Mouse (Mus musculus): ENCODE data around the gene Tmco4.
"Not testable (repeated sequence)": the region's sequence is repeated elsewhere in the genome, so short reads cannot be mapped to it uniquely, and the experiment has no call there.

The Tmco4 gene

DNA sequence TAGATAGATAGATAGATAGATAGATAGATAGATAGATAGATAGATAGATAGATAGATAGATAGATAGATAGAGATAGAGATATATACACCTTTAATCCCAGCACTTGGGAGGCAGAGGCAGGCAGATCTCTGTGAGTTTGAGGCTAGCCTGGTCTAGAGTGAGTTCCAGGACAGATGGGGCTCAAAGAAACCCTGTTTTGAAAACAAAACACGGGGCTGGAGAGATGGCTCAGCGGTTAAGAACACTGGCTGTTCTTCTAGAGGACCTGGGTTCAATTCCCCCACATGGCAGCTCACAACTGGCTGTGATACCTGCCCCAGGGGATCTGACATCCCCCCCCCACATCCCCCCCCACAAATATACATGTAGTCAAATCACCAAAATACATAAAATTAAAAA is 1.9 kb downstream of the Tmco4 start:
- DNase-seq: not testable (repeated sequence)

DNA sequence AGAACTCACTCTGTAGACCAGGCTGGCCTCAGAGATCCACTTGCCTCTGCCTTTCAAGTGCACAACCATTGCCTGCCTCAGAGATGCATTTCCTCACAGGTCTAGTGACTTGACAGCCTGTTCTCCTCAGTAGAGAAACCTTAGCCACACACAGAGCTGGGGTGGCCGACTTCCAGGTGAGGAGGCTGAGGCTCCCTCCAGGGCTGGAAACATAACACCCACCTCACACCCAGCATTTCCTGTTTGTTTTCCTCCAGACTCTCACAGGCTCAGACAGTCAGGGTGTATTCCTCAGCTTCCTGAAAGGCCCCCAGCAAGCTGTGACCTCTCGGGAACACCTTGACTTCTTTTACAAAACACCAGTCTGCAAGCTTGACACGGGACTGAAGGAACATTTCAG is 2.5 kb downstream of the Tmco4 start:
- DNase-seq: no peak

DNA sequence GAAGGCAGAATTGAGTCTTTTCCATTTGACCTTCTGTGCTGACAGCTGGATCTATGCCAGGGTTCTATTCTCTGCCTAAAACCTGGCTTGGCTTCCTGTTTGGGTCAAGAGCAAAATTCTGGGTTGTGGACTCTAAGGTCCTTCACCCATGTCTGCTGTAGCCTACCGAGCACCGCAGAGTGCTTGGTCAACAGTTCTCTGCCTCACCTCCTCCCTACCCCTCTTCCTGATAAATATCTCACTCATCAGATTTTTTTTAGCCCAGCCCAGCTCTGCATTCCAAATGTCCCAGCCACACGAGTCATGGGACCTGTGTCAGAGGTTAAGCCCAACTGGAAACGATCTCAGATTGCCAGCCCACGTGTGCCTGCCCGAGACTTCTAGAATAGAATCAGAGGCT is 3.4 kb downstream of the Tmco4 start:
- peak; percentile 94 for DNase-seq

DNA sequence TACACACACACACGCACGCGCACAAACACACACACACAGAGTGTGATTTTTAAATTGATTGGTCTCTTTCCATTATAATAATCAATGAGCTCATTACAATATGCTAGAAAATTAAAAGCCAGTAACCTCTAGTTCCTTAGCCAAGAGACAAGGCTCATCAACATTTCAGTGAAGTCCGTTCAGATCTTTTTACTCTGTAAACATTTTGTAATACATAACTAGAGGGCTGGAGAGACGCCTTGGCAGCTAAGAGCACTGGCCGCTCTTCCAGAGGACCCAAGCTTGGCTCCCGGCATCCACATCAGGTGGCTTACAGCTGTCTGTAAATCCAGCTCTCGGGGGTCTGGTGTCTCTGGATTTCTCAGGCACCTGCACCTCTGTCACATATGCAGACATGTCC is 7.3 kb downstream of the Tmco4 start:
- no peak for DNase-seq

DNA sequence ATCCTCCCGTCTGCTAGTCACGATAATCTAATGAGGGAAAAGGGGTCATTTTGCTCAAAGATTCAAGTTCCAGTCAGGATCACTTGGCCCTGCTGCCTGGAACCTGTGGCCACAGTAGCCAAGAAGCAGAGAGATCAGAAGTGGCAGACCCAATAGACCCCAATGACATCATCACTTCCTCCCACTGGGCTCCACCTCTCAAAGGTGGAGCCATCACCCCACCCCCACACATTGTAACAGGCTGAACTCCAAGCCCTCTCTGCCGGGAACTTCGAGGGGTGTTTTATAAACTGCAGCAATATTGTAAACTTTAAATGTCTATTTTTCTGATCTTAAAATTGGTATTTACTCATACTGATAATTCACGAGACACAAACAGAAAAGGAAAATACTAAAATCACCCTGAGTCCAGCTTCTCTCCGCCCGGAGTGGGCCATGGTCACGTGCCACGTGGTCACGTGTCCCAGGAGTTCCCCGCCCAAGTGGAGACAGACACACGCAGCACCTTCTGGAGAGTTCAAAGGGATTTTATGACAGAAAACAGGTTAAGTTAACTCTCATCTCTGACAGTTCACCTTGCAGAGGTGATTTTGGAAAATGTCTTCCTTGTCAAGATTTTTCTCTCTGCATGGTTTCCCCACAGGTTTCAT is 8.2 kb downstream of the Tmco4 start:
- DNase-seq: no peak

DNA sequence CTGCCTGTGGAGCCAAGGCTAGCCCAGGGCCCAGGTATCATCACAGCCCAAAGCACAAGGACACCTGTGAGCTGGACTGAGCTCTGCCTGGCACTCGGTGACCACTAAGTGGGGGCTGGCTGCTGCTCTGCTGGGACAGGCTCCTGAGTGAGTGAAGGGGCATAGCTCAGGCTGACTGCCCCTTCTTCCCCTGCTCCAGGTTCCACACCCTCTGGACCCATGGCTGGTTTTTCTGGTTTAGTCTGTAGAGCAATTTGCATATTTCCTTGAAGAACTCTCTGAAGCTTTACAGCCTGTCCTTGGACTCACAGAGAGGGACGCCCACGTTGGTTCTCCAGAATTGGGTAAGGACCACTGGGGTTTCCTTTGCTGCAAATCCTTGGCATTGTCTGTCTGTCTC is 10.7 kb downstream of the Tmco4 start:
- no peak for DNase-seq

DNA sequence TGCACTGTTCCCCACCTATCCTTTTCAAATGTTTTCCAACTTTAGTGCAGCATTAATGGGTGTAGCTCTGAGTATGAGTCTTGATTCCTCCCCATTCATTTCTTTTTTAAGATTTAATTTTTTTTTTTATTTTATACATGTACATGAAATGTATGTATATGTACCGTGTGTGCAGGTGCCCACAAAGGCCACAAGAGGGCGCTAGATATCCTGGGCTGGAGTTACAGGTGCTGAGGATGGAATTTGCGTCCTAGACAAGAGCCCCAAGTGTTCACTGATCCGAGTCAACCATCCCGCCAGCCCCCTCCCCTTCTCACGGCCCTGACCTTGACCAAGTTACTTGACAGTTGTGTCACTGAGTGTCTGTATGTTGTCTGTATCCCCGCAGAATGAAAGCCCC is 12.1 kb downstream of the Tmco4 start:
- DNase-seq: no peak

DNA sequence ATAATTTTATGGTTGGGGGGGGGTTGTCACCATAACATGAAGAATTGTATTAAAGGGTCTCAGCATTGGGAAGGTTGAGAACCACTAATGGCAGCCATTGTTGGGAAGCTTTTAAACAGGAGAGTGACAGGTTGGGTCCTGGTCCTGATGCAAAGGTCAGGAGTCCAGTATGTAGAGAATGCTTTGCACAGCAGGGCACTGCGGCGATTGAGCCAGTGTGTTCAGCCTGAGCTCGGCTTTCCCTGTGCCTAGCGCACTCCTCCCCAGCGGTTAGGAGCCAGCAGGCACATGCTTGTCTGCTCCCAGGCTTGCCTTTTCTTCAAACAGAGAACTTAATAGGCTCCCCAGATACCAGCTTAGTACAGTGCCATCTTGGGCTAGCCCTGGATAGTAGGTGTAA is 13.6 kb downstream of the Tmco4 start:
- no peak for DNase-seq

DNA sequence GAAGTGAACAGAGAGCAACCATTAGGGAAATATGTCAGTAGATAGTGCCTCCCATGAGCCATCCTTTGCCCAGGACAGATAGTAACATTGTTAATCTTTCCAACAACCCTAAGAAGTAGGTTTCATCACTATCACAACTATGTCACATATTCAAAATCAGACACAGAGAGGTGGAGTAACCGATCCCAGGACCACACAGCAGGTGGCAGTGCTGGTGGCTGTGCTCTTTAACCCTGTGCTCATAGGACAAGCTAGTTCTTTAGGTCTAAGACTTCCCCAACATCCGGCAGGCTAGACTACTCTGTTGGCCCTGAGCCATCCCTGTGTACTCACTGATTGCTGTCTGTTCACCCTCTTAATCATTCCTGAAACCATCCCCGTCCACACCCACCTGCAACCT is 21.7 kb downstream of the Tmco4 start:
- DNase-seq: no peak

DNA sequence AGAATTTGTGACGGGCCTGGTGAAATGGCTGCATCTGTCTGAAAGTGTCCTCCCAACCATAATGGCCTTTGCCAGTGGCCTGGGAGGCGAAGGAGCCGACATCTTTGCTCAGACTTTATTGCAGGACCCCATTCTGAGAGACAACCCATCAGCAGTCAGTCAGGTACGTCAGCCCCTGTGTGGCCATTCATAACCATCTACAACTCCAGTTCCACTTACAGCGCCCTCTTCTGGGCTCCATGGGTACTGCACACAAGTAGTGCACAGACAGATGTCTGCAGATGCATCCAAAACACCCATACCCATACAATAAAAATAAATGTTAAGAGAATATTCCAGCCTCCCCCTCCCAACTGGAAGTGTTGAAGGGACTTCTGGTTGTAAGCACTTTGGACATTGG is 23.7 kb downstream of the Tmco4 start:
- no peak for DNase-seq

DNA sequence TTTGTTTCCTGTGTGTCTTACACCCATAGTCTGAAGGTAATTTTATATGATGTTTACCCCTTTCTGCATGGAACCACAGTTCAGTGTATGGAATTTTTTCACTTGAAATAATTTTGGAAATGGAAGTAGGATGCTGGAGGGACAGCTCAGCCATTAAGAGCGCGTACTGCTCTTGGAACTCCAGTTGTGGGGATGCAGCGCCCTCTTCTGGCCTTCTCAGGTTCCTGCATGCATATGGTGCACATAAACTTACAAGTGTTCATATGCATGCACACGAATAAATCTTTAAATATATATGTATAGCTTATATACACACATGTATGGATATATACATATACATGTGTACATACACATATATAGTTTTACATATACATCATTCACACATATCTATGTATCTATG is 24.4 kb downstream of the Tmco4 start:
- no peak for DNase-seq

DNA sequence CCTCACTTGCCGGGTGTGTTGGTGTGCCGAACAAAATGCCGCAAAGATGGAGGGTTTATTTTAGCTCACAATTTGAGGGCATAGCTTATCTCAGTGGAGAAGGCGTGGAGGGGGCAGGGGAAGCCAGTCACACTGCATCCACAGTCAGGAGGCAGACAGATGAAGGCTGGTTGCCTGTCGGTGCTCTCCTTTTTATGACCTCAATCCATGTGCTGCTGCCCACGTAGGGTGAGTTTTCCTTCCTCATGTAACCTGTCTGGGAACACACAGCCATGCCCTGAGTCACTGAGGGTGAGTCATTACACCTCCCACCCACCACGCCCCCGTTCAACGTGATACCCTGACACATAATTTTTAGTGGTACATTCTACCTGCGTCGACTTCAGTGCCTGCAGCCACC is 25.9 kb downstream of the Tmco4 start:
- DNase-seq: no peak

DNA sequence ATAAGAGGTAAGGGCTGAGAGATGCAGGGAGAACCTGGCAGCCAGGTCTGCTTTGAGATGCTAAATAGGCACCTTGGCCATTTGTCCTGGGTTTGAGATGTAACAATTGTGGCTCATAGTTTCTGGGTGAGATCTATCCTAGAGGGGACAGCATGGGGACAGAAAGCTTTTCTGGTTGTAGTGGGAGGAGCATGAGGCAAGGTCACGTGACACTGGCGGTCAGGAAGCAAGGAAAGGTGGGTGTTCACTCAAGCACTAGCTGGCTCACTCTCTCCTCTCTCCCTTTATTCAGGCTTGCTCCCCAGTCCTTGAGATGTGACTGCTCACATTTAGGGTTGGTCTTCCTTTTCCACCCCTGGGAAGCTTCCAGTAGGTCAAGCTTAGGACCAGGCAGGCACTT is 28.3 kb downstream of the Tmco4 start:
- no peak for DNase-seq

DNA sequence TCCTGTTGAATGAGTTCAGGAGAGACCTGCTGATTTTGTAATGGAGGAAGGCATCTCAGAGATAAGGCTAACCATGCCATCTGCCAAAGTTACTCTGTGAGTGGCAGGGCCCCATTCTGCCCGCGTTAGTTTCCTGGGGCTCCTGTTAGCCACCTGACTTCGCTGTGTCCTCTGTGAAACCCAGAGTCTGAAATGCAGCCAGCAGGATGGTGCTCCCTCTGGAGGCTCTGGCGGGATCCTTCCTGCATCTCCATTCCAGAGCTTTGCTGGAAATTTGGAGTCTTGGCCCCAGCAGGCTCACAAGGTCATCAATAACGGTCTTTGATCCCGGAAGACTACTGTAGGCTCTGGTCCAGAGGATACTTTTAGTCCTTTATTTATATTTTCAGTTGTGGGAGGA is 28.7 kb downstream of the Tmco4 start:
- DNase-seq: peak; percentile 53

DNA sequence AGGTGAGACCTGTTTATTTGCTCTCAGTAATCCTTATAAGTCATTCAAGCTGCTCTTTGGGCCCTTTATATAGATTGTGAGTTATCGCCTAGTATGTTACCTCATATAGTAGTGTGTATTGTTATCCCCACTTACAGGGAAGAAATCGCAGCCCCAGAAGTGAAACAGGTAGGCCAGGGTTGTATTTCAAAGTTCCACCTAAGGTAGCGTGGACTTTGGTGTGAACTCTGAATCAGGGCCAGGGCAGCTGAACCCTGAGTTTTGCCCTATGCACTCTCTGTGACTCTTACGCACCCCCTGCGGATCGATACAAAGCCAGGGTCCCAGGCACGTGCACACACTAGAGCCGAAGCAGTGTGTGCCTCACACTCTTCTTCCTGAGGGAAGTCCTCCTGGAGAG is 31.4 kb downstream of the Tmco4 start:
- DNase-seq: peak; percentile 57

DNA sequence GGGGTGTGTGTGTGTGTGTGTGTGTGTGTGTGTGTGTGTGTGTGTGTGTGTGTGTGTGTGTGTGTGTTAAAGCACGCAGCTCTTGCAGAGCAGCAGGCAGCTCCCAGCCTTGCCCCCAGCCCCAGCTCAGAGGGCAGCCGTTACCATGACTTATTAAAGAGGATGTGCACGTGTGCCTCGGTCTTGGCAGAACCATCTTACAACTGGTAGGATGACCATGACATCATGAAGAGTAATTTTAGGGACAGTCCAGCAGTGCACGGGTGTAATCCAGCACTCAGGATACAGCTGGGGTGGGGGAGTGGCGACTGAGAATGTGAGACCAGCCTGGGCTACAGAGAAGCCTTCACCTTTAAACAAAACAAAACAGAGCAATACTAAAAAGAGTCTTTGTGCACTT is 32.5 kb downstream of the Tmco4 start:
- DNase-seq: no peak

DNA sequence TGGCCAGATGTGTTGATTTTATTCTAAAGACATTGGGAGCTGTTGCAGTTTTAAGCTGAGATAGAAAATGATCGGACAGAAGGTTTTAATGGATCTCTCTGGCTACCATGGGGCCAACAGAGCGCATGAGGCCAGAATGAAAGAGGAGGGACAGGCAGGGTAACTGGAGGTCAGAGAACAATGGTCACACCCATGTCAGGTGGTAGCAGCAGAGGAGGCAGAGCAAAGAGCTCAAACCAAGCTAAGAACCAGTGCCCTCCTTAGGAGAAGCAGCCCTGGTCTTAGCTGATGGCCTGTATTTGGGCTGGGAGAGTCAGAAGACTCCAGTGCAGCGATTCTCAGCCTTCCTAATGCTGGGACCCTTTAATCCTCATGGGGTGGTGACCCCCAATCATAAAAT is 34.7 kb downstream of the Tmco4 start:
- no peak for DNase-seq

DNA sequence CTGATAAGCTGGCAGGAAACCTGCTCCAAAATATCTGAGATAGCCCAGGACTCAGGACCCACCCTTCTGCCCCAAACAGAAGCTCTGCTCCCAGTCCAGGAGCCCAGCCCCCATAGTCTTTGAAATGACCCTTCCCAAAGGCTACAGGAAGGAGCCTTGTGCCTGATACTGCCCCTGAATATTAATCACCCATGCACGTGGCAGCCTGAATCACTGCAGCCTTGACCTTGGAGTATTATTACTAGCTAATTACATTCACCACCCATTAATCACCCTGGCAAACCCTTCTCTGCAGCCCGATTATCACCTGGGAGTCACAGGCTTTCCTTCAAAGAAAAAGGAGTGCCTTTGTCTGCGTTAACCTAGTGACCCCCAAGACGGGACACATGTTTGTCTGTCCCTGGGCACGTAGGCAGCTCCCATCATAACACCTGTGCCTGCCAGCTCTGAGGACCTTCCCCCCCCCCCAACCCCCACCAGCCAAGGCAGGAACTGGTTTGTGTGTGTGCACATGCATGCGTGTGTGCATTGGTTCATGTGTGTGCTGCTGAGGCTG is 35.4 kb downstream of the Tmco4 start:
- no peak for DNase-seq

DNA sequence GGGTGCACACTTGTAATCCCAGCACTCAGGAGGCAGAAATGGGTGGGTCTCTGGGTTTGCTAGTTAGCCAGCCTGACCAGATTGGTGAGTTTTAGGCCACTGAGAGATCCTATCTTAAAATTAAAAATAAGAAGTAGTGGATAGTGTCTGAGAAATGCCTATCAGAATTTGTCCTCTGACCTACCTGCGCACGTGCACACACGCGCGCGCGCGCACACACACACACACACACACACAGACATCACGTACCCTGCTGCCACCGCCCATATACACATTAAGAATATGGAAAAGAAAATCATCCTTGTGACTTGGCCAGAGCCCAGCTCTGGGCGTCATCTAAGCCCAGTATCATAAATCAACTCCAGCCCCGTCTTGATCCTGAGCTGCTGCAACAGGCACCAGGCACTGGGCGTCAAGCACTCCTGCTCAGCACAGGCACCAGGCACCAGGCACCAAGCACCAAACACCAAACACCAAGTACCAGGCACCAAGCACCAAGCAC is 38.6 kb downstream of the Tmco4 start:
- DNase-seq: no peak

DNA sequence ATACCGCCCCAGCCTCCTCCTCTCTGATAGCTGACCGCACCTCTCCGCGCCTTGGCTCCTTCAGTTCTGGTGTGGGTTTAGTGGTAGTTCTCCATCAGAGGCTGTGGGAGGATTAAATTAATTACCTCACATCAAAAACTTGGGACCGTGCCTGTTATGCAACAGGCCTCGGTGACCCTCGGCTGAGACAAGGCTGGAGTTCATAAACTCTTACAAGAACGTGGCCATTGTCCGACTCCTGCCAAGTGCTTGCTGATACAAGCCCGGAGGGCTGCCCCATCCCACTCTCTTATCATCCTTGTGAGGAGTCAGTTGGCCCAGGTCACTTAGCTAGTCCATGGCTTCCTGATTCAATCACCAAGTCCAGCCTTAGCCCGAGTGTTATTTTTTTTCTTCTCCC is 40.6 kb downstream of the Tmco4 start:
- no peak for DNase-seq

DNA sequence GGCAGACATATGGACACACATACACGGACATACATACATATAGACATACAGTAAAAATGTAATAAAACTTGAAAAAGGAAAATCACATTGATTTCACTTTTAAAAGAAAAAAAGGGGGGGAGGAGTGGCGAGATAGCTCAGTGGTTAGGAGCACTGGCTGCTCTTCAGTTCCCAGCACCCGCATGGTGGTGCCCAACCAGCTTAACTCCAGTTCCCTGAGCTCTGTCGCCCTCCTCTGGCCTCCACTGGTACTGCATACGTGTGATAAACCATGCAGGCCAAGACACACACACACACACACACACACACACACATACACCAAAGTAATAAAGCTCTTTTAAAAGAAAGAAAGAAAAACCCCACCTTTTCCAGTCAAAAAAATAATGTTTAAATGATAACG is 42.1 kb downstream of the Tmco4 start:
- no peak for DNase-seq

DNA sequence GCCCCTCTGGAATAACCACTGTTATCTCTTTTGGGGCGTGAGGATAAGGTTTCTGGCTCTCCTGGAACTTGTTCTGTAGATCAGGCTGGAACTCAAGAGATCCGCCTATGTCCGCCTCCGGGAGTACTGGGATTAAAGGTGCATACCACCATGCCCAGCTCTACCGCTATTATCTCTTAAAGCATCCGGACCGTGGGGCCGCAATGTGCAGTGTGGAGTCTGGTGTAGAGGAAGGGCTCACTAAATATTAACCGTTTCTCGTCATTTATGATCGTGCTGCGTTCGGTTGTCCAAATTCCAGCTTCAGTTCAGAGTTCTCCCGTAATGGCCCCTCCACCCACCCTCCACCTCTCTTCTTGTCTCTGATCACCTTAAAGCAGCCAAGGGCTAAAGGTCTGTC is 45.7 kb downstream of the Tmco4 start:
- peak; percentile 37 for DNase-seq

DNA sequence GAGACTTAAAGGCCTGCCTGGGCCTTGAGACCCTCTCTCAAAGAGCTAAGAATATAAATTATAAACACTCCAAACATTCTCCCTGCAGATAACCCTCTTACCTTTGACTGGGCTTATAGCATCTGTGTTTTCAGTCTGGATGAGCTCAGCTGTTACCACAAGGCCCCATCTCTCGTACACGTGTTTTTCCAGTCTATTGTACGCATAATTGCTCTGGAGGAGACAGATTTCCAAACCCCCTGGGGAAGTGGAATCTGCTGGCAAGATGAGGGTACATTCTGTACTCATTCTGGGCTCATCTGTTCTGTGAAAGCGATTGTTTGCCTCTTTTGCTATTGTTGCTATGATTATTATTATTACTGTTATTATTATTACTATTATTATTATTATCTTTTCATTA is 46.3 kb downstream of the Tmco4 start:
- no peak for DNase-seq

DNA sequence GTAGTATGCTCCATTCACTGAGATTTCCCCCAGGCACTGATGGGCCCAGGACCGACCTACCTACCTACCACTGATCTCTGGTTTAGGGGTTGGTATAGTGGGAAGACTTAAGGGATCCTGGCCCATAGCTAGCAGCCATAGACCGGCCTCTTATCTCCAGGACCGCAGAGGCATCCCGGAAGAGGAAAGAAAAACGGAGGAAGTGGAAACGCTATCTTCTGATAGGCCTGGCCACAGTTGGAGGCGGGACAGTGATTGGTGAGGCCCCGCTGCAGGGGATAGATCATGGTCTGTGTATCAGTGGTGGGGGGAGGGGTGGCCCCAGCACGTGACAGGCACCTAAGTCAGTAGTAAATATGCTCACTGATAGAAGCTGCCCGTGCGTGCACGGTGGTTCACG is 46.7 kb downstream of the Tmco4 start:
- DNase-seq: no peak

DNA sequence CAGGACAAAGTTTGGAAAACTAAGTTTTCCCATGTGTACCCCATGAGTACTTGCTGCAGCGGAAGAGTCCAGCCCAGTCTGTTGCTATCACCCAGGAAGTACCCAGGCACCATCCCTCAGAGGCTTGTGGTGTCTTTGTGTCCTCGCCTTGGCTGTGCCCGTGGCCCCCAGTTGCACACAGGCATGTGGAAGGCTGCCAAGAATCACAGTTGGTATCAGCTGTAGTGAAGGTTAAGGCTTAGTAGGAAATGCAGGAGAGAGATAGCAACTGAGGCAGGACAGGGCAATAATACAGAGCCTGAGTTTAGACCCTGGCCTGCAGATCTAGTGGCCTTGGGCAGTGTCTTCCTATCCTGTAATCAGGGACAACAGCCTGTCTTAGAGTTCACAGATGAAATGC is 47.7 kb downstream of the Tmco4 start:
- DNase-seq: no peak

Data from kidney, adult 9 months (tissue).